Mouse (Mus musculus): ENCODE results near the gene Mlkl.
"Not testable (repeated sequence)": the region's sequence is repeated elsewhere in the genome, so short reads cannot be mapped to it uniquely, and the experiment has no call there.

Mlkl gene

DNA sequence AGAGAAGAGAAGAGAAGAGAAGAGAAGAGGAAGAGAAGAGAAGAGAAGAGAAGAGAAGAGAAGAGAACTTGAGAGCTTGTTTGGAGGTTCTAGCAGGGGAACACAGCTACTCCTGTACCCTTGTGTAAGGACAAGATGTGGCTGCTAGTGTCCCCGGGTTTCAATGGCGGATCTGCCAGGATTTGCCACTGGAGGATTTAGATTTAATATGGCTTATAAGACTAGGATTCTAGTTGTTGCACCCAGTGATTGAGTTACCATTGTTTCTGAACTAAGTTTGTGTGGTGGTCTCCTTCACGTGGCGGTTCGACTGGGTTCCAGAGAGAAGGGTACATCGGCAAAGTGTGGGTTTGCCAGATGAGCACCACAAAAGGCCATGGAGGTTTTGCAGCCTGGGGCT lies 24.0 kb downstream of the Mlkl start:
- in situ Hi-C loops (cut with MboI, MseI), result not testable (repeated sequence)

DNA sequence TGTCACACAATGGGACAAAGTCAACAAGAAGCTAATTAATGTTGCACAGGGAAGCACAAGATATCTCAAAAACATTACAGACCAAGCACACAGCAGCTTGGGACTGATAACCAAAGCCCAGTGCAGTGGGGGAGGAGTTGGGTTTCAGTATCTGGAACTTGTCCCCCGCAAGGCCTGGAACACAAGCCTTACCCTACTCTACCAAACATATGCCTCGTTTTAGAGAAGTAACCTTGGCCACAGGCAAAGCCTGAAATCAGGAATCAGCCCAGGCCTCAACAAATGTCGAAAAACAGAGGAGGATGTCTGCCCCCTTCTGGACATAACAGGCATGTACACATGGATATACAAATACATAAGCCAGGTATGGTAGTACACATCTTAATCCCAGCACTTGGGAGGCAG lies 25.2 kb downstream of the Mlkl start:
- in situ Hi-C loops (cut with MboI, MseI), result no loop called here

DNA sequence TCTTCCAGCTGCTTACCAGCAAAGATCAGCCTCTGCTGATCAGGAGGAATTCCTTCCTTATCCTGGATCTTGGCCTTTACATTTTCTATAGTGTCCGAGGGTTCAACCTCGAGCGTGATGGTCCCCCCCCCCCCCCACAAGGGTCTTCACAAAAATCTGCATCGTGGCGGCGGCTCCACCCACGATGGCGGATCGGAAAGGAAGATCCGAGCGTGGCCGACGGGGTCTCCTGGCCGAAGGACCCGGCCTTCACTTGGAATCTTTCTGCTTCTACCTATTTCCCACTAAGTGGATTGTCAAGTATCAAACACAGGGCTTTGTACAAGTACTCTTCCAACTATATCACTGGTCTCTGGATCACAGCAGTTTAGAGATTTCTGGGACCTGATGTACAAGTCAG lies 28.0 kb downstream of the Mlkl start:
- in situ Hi-C loops (cut with MboI, MseI), result not testable (repeated sequence)

DNA sequence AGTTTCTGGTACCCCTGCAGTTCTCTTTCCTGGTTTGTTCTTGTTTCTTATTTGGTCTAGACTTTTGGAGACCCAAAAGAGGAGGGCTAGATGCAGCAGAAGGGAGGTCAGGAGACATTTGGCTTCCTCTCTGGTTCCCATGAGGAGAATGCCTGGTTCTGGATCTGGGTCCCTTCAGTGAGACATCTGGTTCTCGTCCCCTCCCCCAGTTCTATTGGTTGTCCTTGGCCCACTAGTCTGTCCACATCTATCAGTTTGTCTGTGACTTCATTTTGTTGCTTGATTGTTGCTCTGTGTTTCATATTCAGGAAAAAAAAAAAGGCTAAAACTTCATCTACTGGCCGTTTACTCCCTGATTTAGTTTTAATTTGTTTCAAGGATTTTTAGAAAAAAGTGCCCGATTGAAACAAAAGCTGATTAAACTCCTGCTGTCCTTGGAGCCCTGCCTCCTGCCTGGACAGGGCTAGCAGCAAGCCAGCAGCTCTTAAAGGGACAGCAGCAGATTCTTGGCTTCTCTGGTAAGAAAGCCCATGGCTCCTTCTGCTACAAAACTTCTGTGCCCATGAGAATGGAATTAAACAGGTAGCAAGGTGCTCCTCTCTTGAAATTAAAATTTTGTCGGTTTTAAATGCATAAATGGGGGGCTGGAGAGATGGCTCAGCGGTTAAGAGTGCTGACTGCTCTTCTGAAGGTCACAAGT lies 32.8 kb downstream of the Mlkl start:
- in situ Hi-C loops (cut with MboI, MseI), result no loop called here

DNA sequence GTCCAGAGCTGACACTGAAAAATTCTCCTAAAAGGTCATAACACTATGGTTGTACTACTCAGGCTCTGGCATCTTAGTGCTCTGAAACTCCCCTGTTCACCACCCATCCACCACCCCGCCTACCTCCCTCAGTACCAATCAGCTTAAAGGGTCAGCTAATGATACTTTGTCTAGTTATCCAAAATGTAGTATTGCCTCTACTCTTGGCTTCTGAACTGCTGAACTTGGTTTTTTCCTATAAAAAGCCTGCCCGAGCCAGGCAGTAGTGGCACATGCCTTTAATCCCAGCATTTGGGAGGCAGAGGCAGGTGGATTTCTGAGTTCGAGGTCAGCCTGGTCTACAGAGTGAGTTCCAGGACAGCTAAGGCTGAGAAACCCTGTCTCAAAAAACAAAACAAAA lies 33.6 kb downstream of the Mlkl start:
- in situ Hi-C loops (cut with MboI, MseI), result no loop called here

DNA sequence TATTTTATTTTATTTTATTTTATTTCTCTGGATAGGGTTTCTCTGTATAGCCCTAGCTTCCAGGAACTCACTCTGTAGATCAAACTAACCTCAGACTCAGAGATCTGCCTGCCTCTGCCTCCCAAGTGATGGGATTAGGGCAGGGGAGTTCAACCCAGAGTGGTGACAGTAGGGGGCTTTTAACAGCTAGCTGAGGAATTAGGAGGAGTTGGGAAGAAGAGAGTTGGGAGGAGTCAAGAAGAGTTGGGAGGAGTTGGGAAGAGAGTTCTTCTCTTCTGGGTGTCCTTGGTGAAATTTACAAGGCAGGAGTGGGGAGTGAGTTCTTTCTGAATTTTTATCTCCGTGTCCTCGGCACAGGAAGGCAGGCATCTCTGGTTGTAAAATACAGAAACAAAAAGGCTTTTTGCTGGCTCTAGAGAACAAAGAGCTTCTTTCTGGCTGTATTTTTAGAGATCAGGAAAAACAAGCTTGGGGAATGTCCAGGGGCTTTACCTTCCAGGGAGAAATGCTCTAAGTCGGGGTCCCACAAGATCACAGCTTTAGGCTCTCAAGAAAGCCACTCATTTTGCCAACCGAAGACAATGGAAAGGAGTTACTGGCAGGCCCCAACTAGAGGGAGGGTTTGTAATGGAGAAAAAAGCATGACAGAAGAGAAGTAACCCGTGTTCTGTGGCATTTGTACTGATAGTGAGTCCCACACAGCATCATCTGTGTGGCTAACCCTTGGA lies 34.7 kb downstream of the Mlkl start:
- in situ Hi-C loops (cut with MboI, MseI), result not testable (repeated sequence)

DNA sequence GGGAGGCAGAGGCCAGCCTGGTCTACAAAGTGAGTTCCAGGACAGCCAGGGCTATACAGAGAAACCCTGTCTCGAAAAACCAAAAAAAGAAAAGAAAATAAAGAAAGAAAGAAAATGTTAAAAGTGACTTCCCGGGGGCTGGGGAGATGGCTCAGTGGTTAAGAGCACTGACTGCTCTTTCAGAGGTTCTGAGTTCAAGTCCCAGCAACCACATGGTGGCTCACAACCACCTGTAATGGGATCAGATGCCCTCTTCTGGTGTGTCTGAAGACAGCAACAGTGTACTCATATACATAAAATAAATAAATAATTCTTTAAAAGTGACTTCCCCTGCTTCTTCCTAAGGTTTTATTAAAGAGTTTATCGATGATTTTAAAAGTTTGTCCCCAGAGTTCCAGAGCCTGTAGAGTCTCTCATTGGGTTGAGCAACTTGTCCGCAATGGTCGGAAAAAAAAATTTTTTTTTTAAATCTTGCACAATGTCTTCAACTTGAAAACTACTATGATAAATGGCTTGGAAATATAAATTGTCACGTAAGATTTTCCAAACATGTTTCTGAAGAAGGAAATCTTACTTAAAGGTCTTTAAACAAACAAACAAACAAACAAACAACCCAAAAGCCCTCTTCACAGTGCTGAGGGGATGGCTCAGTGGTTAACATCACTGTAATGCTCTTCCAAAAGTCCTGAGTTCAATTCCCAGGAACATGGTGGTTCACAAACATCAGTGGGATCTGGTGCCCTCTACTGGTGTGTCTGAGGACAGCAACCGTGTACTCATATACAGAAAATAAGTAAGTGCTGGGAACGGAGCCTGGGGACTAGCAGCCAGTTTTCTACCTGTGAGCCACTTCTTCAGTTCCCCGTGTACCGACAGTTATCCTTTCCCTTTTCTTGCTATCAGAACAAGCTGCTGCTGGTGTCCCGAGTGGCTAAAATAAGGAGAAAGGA lies 37.1 kb downstream of the Mlkl start:
- in situ Hi-C loops (cut with MboI, MseI), result no loop called here

DNA sequence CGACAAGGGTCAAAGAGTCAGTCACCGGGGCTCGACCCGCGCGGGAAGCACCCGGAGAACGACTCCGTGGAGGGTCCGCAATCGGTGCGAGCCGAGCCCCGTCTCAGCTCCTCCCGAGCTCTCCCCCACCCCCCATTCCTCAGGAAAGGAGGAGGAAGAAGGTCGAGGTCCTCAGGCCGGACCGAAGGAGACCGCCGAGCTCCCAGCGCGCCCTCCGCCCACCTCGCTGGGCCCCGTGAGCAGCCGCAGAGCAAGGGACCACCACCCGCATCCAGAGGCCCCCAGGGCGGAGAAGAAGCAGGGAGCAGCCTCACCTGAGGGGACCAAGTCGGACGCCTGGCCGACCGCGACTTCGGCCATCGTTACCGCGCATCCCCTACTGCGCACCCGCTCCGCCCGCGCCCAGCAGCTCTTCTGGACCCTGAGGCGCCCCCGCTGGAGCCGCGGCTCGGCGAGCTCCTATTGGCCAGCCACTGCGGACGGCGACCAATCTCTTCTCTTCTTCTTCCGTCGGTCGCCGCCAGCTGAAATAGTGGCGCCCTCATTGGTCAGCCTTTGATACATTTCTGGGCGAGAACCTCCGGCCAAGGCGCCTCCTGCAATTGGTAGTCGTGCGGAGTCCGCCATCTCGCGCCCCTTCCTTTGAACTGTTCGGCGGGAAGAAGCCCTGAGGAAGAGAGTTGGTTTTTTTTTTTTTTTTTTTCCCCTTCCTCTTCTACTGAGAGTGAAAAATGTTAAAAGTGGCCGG lies 38.0 kb downstream of the Mlkl start, which contains the start of gene Rfwd3:
Rfwd3 (minus strand) TSS at position 402 of the 748 bp plus-strand sequence.
- in situ Hi-C loops (cut with MboI, MseI), result no loop called here

DNA sequence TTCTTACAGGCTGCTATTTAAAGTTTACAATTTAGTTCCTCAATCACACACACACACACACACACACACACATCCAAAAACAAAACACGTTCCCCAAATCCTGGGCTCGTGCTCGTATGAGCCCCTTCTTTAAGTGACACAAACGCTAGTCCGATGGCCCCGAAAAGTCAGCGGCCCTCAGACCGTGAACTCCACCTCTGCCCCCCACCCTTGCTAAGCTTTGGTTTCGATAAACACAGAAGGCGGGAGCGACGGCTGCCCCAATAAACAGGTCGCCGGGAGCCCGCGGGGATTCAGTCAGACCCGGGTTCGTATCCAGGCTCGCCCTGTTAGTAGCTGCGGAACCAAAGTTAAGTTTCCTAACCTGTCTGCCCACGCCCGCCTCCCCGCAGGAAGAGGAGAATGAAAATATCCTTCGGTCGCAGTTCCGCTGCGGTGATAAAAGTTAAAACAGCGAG lies 38.6 kb downstream of the Mlkl start:
- in situ Hi-C loops (cut with MboI, MseI), result no loop called here

DNA sequence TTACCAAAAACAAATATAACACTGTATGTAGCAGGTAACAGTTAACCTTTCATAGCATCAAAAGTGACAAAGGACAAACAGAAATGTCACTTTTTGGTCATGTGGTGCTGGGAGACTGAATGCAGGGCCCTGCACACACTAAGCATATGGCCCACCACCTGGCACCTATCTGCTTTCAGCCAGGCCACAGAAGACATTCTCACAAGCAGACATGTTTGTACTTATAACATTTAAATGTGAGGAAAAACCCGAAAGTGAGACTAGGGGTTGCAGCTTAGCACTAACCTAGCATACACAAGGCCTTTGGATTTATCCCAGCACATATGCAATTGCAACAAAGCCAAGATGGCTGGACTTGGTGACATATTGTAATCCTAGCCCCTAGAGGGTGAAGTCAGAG lies 40.0 kb downstream of the Mlkl start:
- in situ Hi-C loops (cut with MboI, MseI), result no loop called here

DNA sequence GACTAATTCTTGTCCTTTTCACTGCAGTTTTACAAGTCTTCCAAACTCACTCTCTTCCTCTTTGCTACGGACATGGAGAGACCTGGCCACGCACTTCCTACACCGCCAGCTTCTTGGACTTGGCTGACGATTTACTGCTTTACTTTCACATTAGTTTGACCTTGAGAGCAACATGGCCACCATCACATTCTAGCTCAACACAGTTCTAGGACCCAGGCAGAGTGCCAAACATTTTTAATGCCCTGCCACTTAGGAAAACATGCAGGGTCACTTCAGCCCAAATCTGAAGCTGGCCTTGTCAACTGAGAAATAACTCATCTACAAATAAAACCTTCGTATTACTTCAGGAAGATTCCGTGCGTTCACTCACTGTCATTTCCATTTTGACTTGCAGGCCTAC lies 46.2 kb downstream of the Mlkl start:
- in situ Hi-C loops (cut with MboI, MseI), result no loop called here

DNA sequence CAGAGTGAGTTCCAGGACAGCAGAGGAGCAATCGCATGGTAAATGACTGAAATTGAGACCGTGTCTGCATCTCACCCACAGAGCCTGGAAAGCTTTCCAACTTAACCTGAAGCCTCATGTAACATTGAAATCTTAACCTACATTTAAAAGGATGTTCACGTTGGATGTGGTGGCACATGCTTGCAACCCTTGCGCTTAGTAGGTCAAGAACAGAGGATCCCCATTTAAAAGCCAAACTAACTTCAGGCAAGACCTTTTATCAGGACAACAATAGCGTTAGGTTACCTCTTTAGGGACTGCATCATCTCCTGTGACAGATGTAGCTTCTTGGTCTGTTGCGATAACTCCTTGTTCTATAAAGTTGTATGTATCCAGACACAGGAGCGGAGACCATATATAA lies 47.4 kb downstream of the Mlkl start:
- in situ Hi-C loops (cut with MboI, MseI), result no loop called here

DNA sequence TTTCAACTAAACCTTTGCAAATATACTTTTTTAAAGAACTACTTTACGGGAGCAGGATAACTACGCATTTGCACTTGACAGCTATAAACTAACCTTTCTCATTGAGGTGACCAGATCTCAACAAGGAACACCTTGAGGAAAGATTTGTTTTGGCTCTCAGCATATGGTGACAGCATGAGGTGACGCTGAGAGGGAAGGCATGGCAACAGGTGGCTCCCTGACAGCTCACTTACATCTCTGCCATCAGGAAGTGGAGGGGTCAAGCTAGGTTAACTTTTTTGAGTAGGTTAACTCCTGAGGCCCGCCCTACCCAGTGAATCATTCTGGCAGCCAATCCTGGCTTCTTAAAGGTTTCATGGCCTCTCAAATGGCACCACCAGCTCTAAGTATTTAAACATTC lies 52.4 kb downstream of the Mlkl start:
- in situ Hi-C loops (cut with MboI, MseI), result loop anchor here (5.0 to 10.0 kb wide), 2 partner anchors 233 to 461 kb away; no protein-coding TSS in a partner anchor

DNA sequence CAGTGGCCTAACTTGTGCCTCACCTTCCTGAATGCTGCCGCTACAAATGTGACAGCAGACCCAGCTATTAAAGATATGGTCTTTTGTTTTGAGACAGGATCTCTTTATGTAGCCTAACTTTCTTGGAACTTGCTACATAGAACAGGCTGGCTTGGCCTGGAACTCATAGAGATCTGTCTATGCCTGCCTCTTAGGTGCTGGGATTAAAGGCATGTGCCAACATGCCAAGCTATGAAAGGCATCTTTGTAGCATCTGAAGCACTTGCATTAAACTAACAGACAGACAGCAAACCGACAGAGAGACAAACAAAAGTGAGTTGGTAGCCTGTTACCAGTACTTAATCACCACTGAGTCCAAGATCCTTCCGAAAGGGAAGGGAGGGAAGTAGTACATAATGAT lies 55.9 kb downstream of the Mlkl start:
- in situ Hi-C loops (cut with MboI, MseI), result loop anchor here (10.0 kb wide), 1 partner anchor 457 kb away; no protein-coding TSS in a partner anchor

DNA sequence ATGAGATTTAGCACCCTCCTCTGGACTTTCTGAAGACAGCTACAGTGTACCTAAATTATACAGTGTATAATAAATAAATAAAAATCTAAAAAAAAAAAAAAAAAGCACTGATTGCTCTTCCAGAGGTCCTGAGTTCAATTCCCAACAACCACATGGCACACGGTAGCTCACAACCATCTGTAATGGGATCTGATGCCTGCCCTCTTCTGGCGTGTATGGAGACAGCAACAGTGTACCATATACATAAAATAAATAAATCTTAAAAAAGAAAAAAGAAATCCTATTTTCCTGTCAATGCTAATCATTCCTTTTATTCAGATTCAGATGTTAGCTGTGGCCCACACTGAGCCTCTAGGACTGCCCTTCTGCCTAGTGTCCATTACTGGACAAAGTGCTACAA lies 69.7 kb downstream of the Mlkl start:
- in situ Hi-C loops (cut with MboI, MseI), result no loop called here

DNA sequence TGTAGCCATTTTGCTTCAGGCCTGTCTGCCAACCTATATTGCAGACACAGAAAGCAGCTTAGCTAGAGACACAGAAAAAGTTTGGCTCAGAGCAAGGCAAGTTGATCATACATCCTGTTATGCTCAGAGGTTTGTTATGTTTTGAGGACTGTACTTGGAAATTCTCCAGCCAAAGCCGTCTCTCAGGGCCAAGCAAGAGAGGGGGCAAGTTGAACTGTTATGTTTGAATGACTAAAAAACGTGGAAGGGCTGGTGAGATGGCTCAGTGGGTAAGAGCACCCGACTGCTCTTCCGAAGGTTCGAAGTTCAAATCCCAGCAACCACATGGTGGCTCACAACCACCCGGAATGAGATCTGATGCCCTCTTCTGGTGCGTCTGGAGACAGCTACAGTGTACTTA lies 71.8 kb downstream of the Mlkl start:
- in situ Hi-C loops (cut with MboI, MseI), result not testable (repeated sequence)

DNA sequence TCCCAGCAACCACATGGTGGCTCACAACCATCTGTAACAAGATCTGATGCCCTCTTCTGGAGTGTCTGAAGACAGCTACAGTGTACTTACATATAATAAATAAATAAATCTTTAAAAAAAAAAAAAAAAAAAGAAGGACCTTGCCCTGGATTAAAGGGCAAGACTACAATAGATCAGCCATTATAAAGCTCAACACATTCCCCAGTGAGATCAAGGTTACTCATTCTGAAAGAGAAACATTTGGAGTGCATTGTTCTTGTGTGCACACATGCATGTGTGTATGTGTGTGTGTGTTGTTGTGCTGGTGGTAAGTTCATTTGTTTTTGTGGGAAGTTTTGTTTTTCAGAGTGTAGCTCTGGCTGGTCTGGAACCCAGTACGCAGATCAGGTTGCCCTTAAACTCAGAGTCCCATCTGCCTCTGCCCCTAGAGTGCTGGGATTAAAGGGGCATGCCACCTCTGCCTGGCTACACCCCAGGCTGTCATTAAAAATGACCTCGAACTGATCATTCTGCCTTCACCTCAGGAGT lies 73.2 kb downstream of the Mlkl start:
- in situ Hi-C loops (cut with MboI, MseI), result no loop called here

DNA sequence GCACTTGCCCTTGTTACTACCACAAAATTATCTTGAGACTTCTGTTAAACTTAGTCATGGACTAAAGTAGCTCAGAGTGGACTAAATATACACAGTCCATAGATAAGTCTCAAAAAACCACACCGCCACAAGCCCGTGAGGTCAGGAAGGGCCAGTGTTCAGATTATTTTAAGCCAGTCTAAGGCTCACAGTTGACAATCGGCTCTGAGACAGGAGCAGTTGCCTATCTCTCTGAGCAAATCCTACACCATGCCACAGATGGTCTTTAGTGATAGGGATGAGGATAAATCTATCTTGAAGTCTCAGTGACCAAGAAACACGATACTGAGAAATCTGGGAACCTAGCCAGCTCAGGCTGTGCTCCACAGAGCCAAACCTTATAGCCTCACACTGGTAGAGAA lies 76.0 kb downstream of the Mlkl start:
- in situ Hi-C loops (cut with MboI, MseI), result no loop called here
